Mouse (Mus musculus) erythroblast, embryonic 14.5 days (primary cell): ENCODE measurements around the gene Tstd1. TPM values are rescaled to one million over a fixed set of nuclear protein-coding genes. Genes with fewer than 3 reads are reported as not detected.

ENCODE experiments used
- H3K27me3 ChIP-seq: 2 replicates; pipeline ENCODE4 v1.6.1; 2012; ENCODE audit warnings: inconsistent platforms; ENCODE audit not compliant: control insufficient read depth
- H3K36me3 ChIP-seq: 2 replicates; pipeline ENCODE4 v1.6.1; 2012; ENCODE audit warnings: mild to moderate bottlenecking, inconsistent platforms; ENCODE audit not compliant: control insufficient read depth
- H3K4me1 ChIP-seq: 2 replicates; pipeline ENCODE4 v1.6.1; 2012; ENCODE audit warnings: inconsistent platforms; ENCODE audit not compliant: control insufficient read depth
- H3K4me3 ChIP-seq: replicated peaks from 2 replicates; pipeline ENCODE3; 2012; ENCODE audit warnings: moderate library complexity, mild to moderate bottlenecking, inconsistent platforms
- H3K9me3 ChIP-seq: 2 replicates; pipeline ENCODE4 v1.6.1; 2012; ENCODE audit warnings: low read length, inconsistent platforms, mixed read lengths; ENCODE audit not compliant: control insufficient read depth
- GATA1 ChIP-seq: IDR thresholded peaks from 2 replicates; pipeline ENCODE4 v1.6.1; 2012; ENCODE audit warnings: low read length, inconsistent platforms, mixed read lengths
- TAL1 ChIP-seq: IDR thresholded peaks from 3 replicates; pipeline ENCODE4 v1.6.1; 2012; ENCODE audit warnings: low read length, inconsistent platforms, mixed read lengths
- polyA plus RNA-seq: library from polyadenylated mRNA; stranded (reverse); fragments of >175 nt; gene quantifications from 2 replicates; pipeline ENCODE4 v1.2.3, GENCODE M21; 2012

Tstd1 gene
- polyA plus RNA-seq, 1 experiment, result not detected

- peaks cover 7% of the 10 kb centered on the region for H3K4me1 ChIP-seq
- H3K4me3 ChIP-seq, result no peak overlapping the region
Observed at GRCm38 (mm10) chr1:171442413-171442760, 23.7 kb downstream of the Tstd1 start.

DNA sequence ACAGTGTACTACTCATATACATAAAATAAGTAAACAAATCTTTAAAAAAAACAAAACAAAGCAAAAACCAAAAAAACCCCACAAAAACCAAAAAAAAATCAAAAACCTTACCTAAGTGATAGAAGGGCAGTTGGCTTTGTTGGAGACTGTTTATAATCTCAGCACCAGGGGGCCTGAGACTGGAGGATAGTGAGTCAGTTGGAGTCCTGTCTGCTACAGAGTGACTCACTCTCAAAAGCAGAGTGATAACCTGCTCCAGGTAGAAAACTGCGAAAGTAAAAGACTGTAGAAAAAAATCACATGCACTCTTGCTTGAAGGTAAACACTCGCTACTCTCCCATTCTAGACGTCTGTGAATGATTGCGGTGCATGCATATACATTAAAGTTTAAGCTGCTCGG lies 26.4 kb downstream of the Tstd1 start:
- Histone ChIP-seq H3K27me3 (peaks cover 26% of the 10 kb centered on the region), H3K4me1 (peaks cover 2% of the 10 kb centered on the region; the same call in 1 of the 2 replicates), H3K36me3 (no peaks in the 10 kb centered on the region; the same call in 1 of the 2 replicates), H3K4me3 (no peak overlapping the region), H3K9me3 (peaks cover 5% of the 10 kb centered on the region)
- TF ChIP-seq GATA1 (no peak), TAL1 (no peak)

More at GRCm38 (mm10) chr1:171442413-171442760, 23.7 kb downstream of the Tstd1 start:
- Histone ChIP-seq H3K36me3 (no peaks in the 10 kb centered on the region; the same call in 1 of the 2 replicates), H3K9me3 (peaks cover 5% of the 10 kb centered on the region), H3K27me3 (peaks cover 52% of the 10 kb centered on the region)
- TF ChIP-seq TAL1 (no peak), GATA1 (no peak)

DNA sequence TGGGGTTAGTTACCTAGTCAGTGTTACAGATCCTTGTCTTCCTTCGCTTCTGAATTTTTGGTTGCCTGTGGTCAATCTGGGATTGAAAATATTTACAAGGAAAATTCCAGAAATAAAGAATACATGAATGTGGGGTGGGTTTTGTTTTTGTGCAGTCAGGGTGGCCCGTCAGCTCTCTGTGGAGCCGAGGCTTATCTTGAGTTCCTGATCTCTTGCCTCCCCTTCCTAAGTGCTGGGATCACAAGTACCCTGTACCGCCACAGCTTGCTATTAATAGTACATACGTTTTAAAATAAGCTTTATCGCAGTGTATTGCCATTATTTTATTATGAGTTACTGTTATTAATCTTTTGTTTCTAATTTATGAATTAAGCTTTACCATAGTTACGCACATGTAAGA lies 28.2 kb downstream of the Tstd1 start:
- Histone ChIP-seq H3K9me3 (peaks cover 5% of the 10 kb centered on the region), H3K4me1 (peaks cover 2% of the 10 kb centered on the region; the same call in 1 of the 2 replicates), H3K4me3 (no peak overlapping the region), H3K27me3 (peaks cover 8% of the 10 kb centered on the region), H3K36me3 (no peaks in the 10 kb centered on the region; the same call in 1 of the 2 replicates)
- TF ChIP-seq GATA1 (no peak), TAL1 (no peak)

GRCm38 (mm10) chr1:171447692-171448091 lies 29.0 kb downstream of the Tstd1 start:
- Histone ChIP-seq H3K4me3 (no peak overlapping the region), H3K36me3 (no peaks in the 10 kb centered on the region; the same call in 1 of the 2 replicates), H3K27me3 (peaks cover 4% of the 10 kb centered on the region; the same call in 1 of the 2 replicates), H3K9me3 (peaks cover 5% of the 10 kb centered on the region), H3K4me1 (no peaks in the 10 kb centered on the region)
- TF ChIP-seq TAL1, result no peak
- no peak for TF ChIP-seq GATA1

GRCm38 (mm10) chr1:171450062-171450461 lies 31.4 kb downstream of the Tstd1 start:
- no peak for TF ChIP-seq GATA1
- TF ChIP-seq TAL1, result no peak
- Histone ChIP-seq H3K4me1 (no peaks in the 10 kb centered on the region), H3K27me3 (no peaks in the 10 kb centered on the region), H3K36me3 (no peaks in the 10 kb centered on the region), H3K9me3 (no peaks in the 10 kb centered on the region), H3K4me3 (no peak overlapping the region)

- H3K4me3 ChIP-seq, result no peak overlapping the region
- TF ChIP-seq TAL1, result no peak
- no peak for TF ChIP-seq GATA1
- no peaks in the 10 kb centered on the region for H3K4me1 ChIP-seq
- H3K27me3 ChIP-seq, result no peaks in the 10 kb centered on the region
- H3K9me3 ChIP-seq, result no peaks in the 10 kb centered on the region
- no peaks in the 10 kb centered on the region for H3K36me3 ChIP-seq
Observed at GRCm38 (mm10) chr1:171451001-171451400, 32.3 kb downstream of the Tstd1 start.

GRCm38 (mm10) chr1:171452522-171452921 lies 33.9 kb downstream of the Tstd1 start:
- no peaks in the 10 kb centered on the region for H3K4me1 ChIP-seq
- no peak for TF ChIP-seq TAL1
- no peaks in the 10 kb centered on the region for H3K27me3 ChIP-seq
- no peaks in the 10 kb centered on the region for H3K36me3 ChIP-seq
- H3K9me3 ChIP-seq, result no peaks in the 10 kb centered on the region
- H3K4me3 ChIP-seq, result no peak overlapping the region

DNA sequence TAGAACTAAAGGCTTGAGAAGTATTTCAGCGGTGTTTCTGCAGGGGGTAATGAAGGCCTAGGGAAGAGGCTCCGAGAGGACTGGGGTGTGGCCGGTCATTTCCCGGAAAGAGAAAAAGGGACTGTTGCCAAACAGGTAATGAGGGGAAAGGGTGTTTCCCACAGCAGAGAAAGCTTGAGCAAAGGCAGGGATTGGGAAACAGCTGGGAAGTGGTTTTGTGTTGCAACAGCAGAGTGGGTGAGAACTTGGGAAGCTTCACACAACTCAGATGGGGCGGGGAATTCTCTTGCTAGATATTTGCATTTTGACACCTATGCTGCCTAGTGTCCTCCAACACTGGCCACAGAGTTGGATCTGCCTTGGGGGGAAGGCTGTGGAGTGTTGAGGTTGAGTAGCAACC lies 34.3 kb downstream of the Tstd1 start:
- Histone ChIP-seq H3K4me3 (no peak overlapping the region), H3K27me3 (no peaks in the 10 kb centered on the region), H3K36me3 (no peaks in the 10 kb centered on the region), H3K9me3 (no peaks in the 10 kb centered on the region), H3K4me1 (no peaks in the 10 kb centered on the region)
- TF ChIP-seq TAL1, result no peak
- TF ChIP-seq GATA1, result no peak

DNA sequence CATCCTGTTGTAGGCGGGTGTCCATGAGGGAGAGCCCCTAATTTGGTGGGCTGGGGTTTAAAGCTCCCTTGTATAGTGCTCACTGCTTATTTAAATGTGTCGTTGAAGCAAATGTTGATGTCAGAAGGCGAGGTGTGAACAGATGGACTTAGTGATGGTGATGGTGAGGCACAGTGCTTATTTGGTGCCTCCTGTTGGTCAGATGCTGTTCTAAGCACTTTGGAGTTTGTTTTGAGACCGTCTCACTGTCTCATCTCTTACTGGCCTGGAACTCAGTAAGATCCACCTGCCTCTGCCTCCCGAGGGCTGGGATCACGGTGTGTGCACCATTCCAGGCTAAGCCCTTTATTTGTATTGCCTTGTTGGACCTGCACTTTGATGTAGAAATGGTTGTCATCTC lies 36.3 kb downstream of the Tstd1 start:
- no peaks in the 10 kb centered on the region for H3K4me1 ChIP-seq
- no peak overlapping the region for H3K4me3 ChIP-seq
- H3K9me3 ChIP-seq, result no peaks in the 10 kb centered on the region
- no peak for TF ChIP-seq GATA1
- no peak for TF ChIP-seq TAL1
- no peaks in the 10 kb centered on the region for H3K36me3 ChIP-seq
- no peaks in the 10 kb centered on the region for H3K27me3 ChIP-seq

- H3K36me3 ChIP-seq, result peaks cover 3% of the 10 kb centered on the region; the same call in 1 of the 2 replicates
- H3K4me1 ChIP-seq, result no peaks in the 10 kb centered on the region
- no peaks in the 10 kb centered on the region for H3K9me3 ChIP-seq
- H3K27me3 ChIP-seq, result no peaks in the 10 kb centered on the region
- H3K4me3 ChIP-seq, result no peak overlapping the region
- TF ChIP-seq TAL1 (no peak), GATA1 (no peak)
Observed at GRCm38 (mm10) chr1:171457568-171457967, 38.9 kb downstream of the Tstd1 start.
